Mouse (Mus musculus) MEL (cell line): Measurements from ENCODE around the gene Coil.

ENCODE experiments used
- EP300 ChIP-seq, 2 experiments: IDR thresholded peaks; 2 replicates each; pipeline ENCODE4 v1.6.1; 2011; ENCODE audit warnings: improper control_type of control experiment in 2 of 2, low read length in 2 of 2, low read depth in 1 of 2, mild to moderate bottlenecking in 1 of 2
- ETS1 ChIP-seq: IDR thresholded peaks from 2 replicates; pipeline ENCODE4 v1.6.1; 2012; ENCODE audit warnings: low read depth, mild to moderate bottlenecking, inconsistent platforms, low read length, improper control_type of control experiment, moderate library complexity
- POLR2A ChIP-seq, 2 experiments: IDR thresholded peaks; 2 replicates each; pipeline ENCODE4 v1.6.1; 2011 to 2012; ENCODE audit warnings: low read length in 2 of 2, mild to moderate bottlenecking in 2 of 2, control low read depth in 1 of 2, improper control_type of control experiment in 1 of 2, low read depth in 1 of 2, moderate library complexity in 1 of 2; ENCODE audit not compliant: control insufficient read depth in 1 of 2, insufficient read depth in 1 of 2, poor library complexity in 1 of 2
- USF1 ChIP-seq: IDR thresholded peaks from 2 replicates; pipeline ENCODE4 v1.6.1; 2014; ENCODE audit warnings: low read depth, mild to moderate bottlenecking, inconsistent platforms, low read length, improper control_type of control experiment, moderate library complexity

GRCm38 (mm10) chr11:89017514-89018182 lies 47.6 kb downstream of the Coil start:
- no peak for TF ChIP-seq POLR2A (IDR thresholded peaks at IDR 0.05; ENCODE audit: control insufficient read depth in 1 of 2, insufficient read depth in 1 of 2, low read depth in 1 of 2, low read length in 2 of 2, poor library complexity in 1 of 2)
- TF ChIP-seq ETS1 = peak; percentile 39
- peak; percentile 59 to 73 for TF ChIP-seq EP300 (IDR thresholded peaks at IDR 0.05; ENCODE audit: low read depth in 1 of 2, low read length in 2 of 2)
- TF ChIP-seq USF1 = no peak
